8 mouse cellular contexts compared by ENCODE assay signal in the genomic region with DNA sequence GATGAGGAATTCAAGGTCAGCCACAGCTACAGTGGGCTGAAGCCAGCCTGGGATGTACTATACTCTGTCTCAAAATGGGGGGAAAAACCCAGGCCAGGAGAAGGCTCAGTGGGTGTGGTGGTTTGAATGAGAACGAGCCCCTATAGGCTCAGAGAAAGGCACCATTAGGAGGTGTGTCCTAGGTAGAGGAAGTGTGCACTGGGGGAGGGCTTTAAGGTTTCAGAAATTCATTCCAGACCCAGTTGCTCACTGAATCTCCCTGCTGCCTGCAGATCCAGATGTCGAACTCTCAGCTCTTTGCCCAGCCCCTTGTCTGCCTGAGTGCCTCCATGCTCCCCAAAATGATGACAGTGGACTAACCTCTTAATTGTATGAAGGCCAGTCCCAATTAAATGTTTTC. TPM values are rescaled to one million over a fixed set of nuclear protein-coding genes. Genes with fewer than 3 reads are reported as not detected.
DNase-seq lines count a peak whose midpoint lies in the region; ATAC-seq lines count a peak whose summit lies in the region.
"Had no signal": no experiment of that assay in that cellular context is flagged by ENCODE, and none has a peak within 500 bp of the region (broad histone marks: within the 10 kb centered on the region; RNA-seq: fewer than 3 reads in every experiment).

No protein-coding gene starts in this region.

- WGBS in embryonic facial prominence, embryonic 12.5 days: 6% methylated on average over 2 of the region's 2 CpGs
- WGBS in liver, embryonic 11.5 days: 37% methylated on average over 2 of the region's 2 CpGs

- no peaks in the 10 kb centered on the region for H3K9me3 ChIP-seq in embryonic facial prominence, embryonic 12.5 days
- no peaks in the 10 kb centered on the region for H3K9me3 ChIP-seq in liver, embryonic 11.5 days (ENCODE audit: control insufficient read depth, low read length)

- ATAC-seq in embryonic facial prominence, embryonic 12.5 days (ENCODE audit: insufficient number of reproducible peaks, insufficient read depth, low FRiP score, low TSS enrichment): peak; percentile 83; the same call in 1 of the 2 replicates
- peak; percentile 84 for ATAC-seq in liver, embryonic 11.5 days (replicated peaks; ENCODE audit: low FRiP score)

- no peaks in the 10 kb centered on the region for H3K27me3 ChIP-seq in embryonic facial prominence, embryonic 12.5 days
- H3K27me3 ChIP-seq in liver, embryonic 11.5 days (replicated peaks; ENCODE audit: control insufficient read depth, insufficient read depth, low read length): no peaks in the 10 kb centered on the region

- DNase-seq in 3134 (ENCODE audit: extremely low read depth, insufficient read length, low spot score) (peak; percentile 71), A20 (ENCODE audit: low read depth, low spot score) (peak; percentile 88)
- no peak for DNase-seq in liver, embryonic 11.5 days (ENCODE audit: low spot score)
- DNase-seq in right cerebral cortex, adult 18-20 months: no peak
- DNase-seq in cerebellum, postnatal 14 days: no peak
- DNase-seq in gastrocnemius, adult 8-10 months (ENCODE audit: low spot score in 2 of 2): no peak
- DNase-seq: layer of hippocampus, postnatal 36 days had no signal

- no peaks in the 10 kb centered on the region for H3K36me3 ChIP-seq in embryonic facial prominence, embryonic 12.5 days
- H3K36me3 ChIP-seq in liver, embryonic 11.5 days (ENCODE audit: control insufficient read depth, insufficient read depth, low read length): no peaks in the 10 kb centered on the region

- peaks cover 12% of the 10 kb centered on the region for H3K4me1 ChIP-seq in embryonic facial prominence, embryonic 12.5 days
- H3K4me1 ChIP-seq in liver, embryonic 11.5 days (replicated peaks; ENCODE audit: control insufficient read depth, insufficient read depth, low read length): 0 out of 2 replicates have a peak, but pooled peaks cover under 1% of the 10 kb centered on the region

- H3K4me3 ChIP-seq in embryonic facial prominence, embryonic 12.5 days: no peak overlapping the region
- no peak overlapping the region for H3K4me3 ChIP-seq in liver, embryonic 11.5 days (ENCODE audit: low read depth, low read length)

- no peak overlapping the region for H3K9ac ChIP-seq in embryonic facial prominence, embryonic 12.5 days
- H3K9ac ChIP-seq in liver, embryonic 11.5 days (ENCODE audit: low read depth, low read length): no peak overlapping the region

- H3K4me2 ChIP-seq in embryonic facial prominence, embryonic 12.5 days (replicated peaks): 0 out of 2 replicates have a peak overlapping the region, but pooled peaks have one; percentile 7
- no peak overlapping the region for H3K4me2 ChIP-seq in liver, embryonic 11.5 days

- peak overlapping the region; percentile 69 for H3K27ac ChIP-seq in embryonic facial prominence, embryonic 12.5 days
- no peak overlapping the region for H3K27ac ChIP-seq in liver, embryonic 11.5 days (ENCODE audit: low read depth, low read length)

RNA-seq across cellular contexts. Expression of a gene that starts 14.1 kb away (rescaled TPM):
- 15.0 and 15.9 TPM in 2 replicates for polyA plus RNA-seq in embryonic facial prominence, embryonic 12.5 days (2016; fragmentation: Nextera tagmentation; extraction: Ambion mirVana)
- 9.1 and 10.4 TPM in 2 replicates for polyA plus RNA-seq in liver, embryonic 11.5 days (2014; fragmentation: Nextera tagmentation; extraction: Ambion mirVana)
- total RNA-seq in gastrocnemius, adult 8-10 months (2022): 10 to 100 TPM; 17.0 to 23.9 (median 23.5) TPM

RNA-seq across cellular contexts. Expression of a gene that starts 53.4 kb away (rescaled TPM):
- 71.3 and 77.2 TPM in 2 replicates for polyA plus RNA-seq in embryonic facial prominence, embryonic 12.5 days (2016; fragmentation: Nextera tagmentation; extraction: Ambion mirVana)
- polyA plus RNA-seq in liver, embryonic 11.5 days (2014; fragmentation: Nextera tagmentation; extraction: Ambion mirVana): 15.4 and 17.0 TPM in 2 replicates
- 1 to 10 TPM in 2 of 4 experiments, under 1 TPM in 2; 0.46 to 2.2 (median 0.94) TPM for total RNA-seq in gastrocnemius, adult 8-10 months (2022)

Comparison
In these comparisons a context has a peak if more than half of its experiments do, and no peak if none do; other contexts are left out.
1. DNase-seq: peak in 3134 (single experiment) and A20 (single experiment); none in liver, embryonic 11.5 days (single experiment), right cerebral cortex, adult 18-20 months (single experiment), cerebellum, postnatal 14 days (0 of 2) and gastrocnemius, adult 8-10 months (0 of 2).